Mouse (Mus musculus) layer of hippocampus, adult 6 months (tissue): ENCODE results near the gene Gm45618. TPM values are rescaled to one million over a fixed set of nuclear protein-coding genes. Genes with fewer than 3 reads are reported as not detected.

Experiments
- long read RNA-seq, 2 experiments: library from polyadenylated mRNA; unstranded; transcript quantifications; one replicate each; pipeline ENCODE4 v2.0.0; 2019 to 2020
- polyA plus RNA-seq: library from polyadenylated mRNA; unstranded; fragments of <200 nt; fragmentation: Nextera tagmentation; gene quantifications from 2 replicates; pipeline ENCODE4 v1.2.3, GENCODE M21; 2021

Gene Gm45618
- polyA plus RNA-seq, result not detected in 2 replicates
- long read RNA-seq, experiment 1, result 0 reads
- long read RNA-seq, experiment 2, result 0 reads

GRCm38 (mm10) chr7:142120629-142121028, at the start of gene Gm45618:
Gene Gm45618, minus strand, starts transcription at chr7:142120729.

GRCm38 (mm10) chr7:142165639-142166038, 45.1 kb upstream of the Gm45618 start, which contains the start of gene Gm4553:
Gene Gm4553, minus strand, starts transcription at chr7:142165739.

DNA sequence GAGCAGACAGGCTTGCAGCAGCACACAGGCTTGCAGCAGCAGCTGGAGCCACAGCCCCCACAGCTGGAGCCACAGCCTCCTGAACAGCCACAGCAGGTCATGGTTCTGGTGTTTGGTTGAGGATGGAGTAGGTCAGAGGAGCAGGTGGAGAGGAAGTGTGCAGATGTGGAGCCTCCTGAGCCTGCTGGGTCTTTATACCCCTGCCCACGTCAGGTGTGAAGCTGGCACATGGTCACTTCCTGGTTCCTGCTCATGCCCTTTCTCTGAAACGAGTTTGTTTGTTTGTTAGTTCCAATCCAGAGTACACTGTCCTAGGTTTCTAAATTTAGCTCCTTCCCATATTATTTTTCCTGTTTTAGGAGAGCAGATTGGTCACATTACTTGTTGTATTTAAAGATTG, 36.5 kb upstream of the Gm45618 start, which contains the start of gene Gm29735:
Gene Gm29735 (minus strand): TSS at position 101 of the 400 bp plus-strand sequence.

DNA sequence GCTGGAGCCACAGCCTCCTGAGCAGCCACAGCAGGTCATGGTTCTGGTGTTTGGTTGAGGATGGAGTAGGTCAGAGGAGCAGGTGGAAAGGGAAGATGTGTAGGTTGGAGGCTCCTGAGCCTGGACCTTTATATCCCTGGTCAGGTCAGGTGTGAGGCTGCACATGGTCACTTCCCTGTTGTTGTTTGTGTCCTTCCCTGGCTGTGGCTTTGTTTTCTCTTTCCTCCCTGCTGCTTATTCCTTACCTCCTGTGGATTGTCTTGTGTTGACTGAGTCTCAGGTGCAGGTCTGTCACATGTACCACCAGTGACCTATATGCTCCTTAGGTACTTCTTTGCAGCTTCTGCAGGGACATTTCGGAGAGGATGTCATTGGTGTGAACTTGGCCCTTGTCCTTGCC, 24.0 kb upstream of the Gm45618 start, which contains the start of gene Gm45337:
Gene Gm45337 (minus strand): TSS at position 101 of the 400 bp plus-strand sequence.

GRCm38 (mm10) chr7:142135934-142136333, 15.4 kb upstream of the Gm45618 start, which contains the start of gene Gm39115:
Gene Gm39115, minus strand, starts transcription at chr7:142136034.

DNA sequence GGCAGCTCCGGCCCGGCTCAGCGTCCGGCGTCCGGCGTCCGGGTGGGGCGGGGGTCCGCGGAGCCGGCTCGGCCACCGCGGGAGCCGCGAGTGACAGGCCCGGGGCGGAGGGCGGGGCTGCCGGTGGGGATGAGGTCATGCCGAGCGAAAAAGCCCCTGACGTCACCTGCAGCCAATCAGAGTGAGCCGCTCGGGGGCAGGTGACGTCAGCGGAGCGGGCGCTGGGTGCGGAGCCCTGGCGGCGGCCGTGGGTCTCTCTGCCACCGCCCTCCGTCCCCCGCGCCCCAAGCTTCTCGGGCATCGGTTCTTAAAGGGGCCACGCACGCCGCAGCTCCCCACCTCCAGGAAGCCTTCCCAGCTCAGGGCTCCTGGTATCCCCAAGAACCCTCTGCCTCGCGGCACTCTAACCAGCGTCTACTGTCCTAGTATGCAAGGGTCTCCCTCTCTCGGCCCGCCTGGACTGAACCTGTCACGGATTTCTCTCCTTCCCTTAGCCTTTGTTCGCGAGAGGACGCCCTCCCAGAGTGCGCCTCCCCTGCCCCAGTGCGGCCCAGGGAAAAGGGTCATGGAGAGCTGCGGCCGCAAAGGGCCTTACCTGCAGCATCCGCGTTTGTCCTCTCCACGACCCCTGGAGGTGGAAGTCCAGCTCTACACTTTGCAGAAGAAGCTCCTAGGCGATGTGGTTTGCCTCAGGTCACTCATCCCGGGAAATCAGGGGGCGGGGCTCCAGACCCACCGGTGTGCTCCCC, 25.2 kb downstream of the Gm45618 start, which contains the start of gene Dusp8:
Gene Dusp8 (minus strand): TSS at position 661 of the 749 bp plus-strand sequence.

Other genes with a start within 250 kb of the Gm45618 start
- gene Tollip, start 202.2 kb downstream of the Gm45618 start, polyA plus RNA-seq, result 63.0 and 65.5 TPM in 2 replicates
- 13.8 and 18.3 TPM in 2 replicates for gene Brsk2, start 171.0 kb downstream of the Gm45618 start, polyA plus RNA-seq
- gene Mob2, start 59.7 kb downstream of the Gm45618 start, polyA plus RNA-seq, result 42.0 and 42.7 TPM in 2 replicates
- 22.7 and 63.1 TPM in 2 replicates for gene Dusp8, start 24.9 kb downstream of the Gm45618 start, polyA plus RNA-seq
- not detected in 2 replicates for gene Gm39115, start 15.3 kb upstream of the Gm45618 start, polyA plus RNA-seq
- gene Gm45337, start 23.9 kb upstream of the Gm45618 start, polyA plus RNA-seq, result not detected in 2 replicates
- not detected in 2 replicates for gene Gm29735, start 36.4 kb upstream of the Gm45618 start, polyA plus RNA-seq
- not detected in 2 replicates for gene Gm4553, start 45.0 kb upstream of the Gm45618 start, polyA plus RNA-seq
- not detected in 2 replicates for gene Krtap5-2, start 55.3 kb upstream of the Gm45618 start, polyA plus RNA-seq
- gene Gm10153, start 69.7 kb upstream of the Gm45618 start, polyA plus RNA-seq, result not detected in 2 replicates
- gene Krtap5-3, start 80.6 kb upstream of the Gm45618 start, polyA plus RNA-seq, result not detected in 2 replicates
- not detected in 2 replicates for gene Gm7579, start 91.1 kb upstream of the Gm45618 start, polyA plus RNA-seq
- gene Krtap5-5, start 109.2 kb upstream of the Gm45618 start, polyA plus RNA-seq, result not detected in 2 replicates
- gene Gm40460, start 120.3 kb upstream of the Gm45618 start, polyA plus RNA-seq, result not detected in 2 replicates
- not detected in 2 replicates for gene Gm2431, start 137.6 kb upstream of the Gm45618 start, polyA plus RNA-seq
- not detected in 2 replicates for gene Gm4559, start 153.6 kb upstream of the Gm45618 start, polyA plus RNA-seq
- not detected in 2 replicates for gene Krtap5-1, start 176.4 kb upstream of the Gm45618 start, polyA plus RNA-seq
- gene Krtap5-4, start 182.8 kb upstream of the Gm45618 start, polyA plus RNA-seq, result not detected in 2 replicates